Mouse (Mus musculus) hematopoietic stem cell, adult 5-6 weeks (primary cell): ENCODE results near the gene Cep89. TPM values are rescaled to one million over a fixed set of nuclear protein-coding genes. Genes with fewer than 3 reads are reported as not detected.

Experiments
- ATAC-seq, 2 experiments: fragments of 125-278 bp in 1 of 2; replicated peaks in 1 of 2; 2 replicates each; pipeline ENCODE4 v1.8.0; 2016 to 2017; ENCODE audit warnings: inconsistent platforms in 2 of 2, mild to moderate bottlenecking in 2 of 2, moderate number of reproducible peaks in 2 of 2, low read depth in 1 of 2, moderate TSS enrichment in 1 of 2; ENCODE audit not compliant: low FRiP score in 2 of 2, poor library complexity in 2 of 2, severe bottlenecking in 2 of 2, insufficient read depth in 1 of 2, low TSS enrichment in 1 of 2
- total RNA-seq: library from RNA; stranded (forward); fragments of 172-1452, 232-1000 nt; gene quantifications from 2 replicates; pipeline ENCODE4 v1.2.3, GENCODE M21; 2017

The Cep89 gene
- total RNA-seq, 1 experiment from 2014 or later, result 22.2 TPM

GRCm38 (mm10) chr7:35448867-35449266 lies 52.0 kb downstream of the Cep89 start:
- no peak for ATAC-seq

- ATAC-seq, result no peak
Observed at GRCm38 (mm10) chr7:35456091-35456814, 59.4 kb downstream of the Cep89 start.

- ATAC-seq, result no peak
Observed at GRCm38 (mm10) chr7:35460971-35461370, 64.1 kb downstream of the Cep89 start.

- ATAC-seq, result no peak
Observed at GRCm38 (mm10) chr7:35465027-35465426, 68.2 kb downstream of the Cep89 start.

- ATAC-seq, result no peak
Observed at GRCm38 (mm10) chr7:35467856-35468255, 71.0 kb downstream of the Cep89 start.

GRCm38 (mm10) chr7:35470794-35471193 lies 74.0 kb downstream of the Cep89 start:
- no peak for ATAC-seq

GRCm38 (mm10) chr7:35476457-35476856 lies 79.6 kb downstream of the Cep89 start:
- no peak for ATAC-seq

GRCm38 (mm10) chr7:35485126-35485525 lies 88.3 kb downstream of the Cep89 start:
- ATAC-seq, result no peak

GRCm38 (mm10) chr7:35486553-35486952 lies 89.7 kb downstream of the Cep89 start:
- ATAC-seq, result no peak

Other genes starting within 250 kb of the Cep89 start
- gene Slc7a10, start 210.7 kb upstream of the Cep89 start, total RNA-seq, result not detected in 2 replicates
- gene Lrp3, start 181.5 kb upstream of the Cep89 start, total RNA-seq, result not detected in 2 replicates
- 17.3 and 20.3 TPM in 2 replicates for gene Gpatch1, start 78.6 kb upstream of the Cep89 start, total RNA-seq
- gene Rhpn2, start 62.9 kb upstream of the Cep89 start, total RNA-seq, result not detected in 2 replicates
- 9.4 and 10.0 TPM in 2 replicates for gene Faap24, start 199 bp upstream of the Cep89 start, total RNA-seq
- gene Slc7a9, start 51.8 kb downstream of the Cep89 start, total RNA-seq, result not detected in 2 replicates
- not detected in 2 replicates for gene Tdrd12, start 140.7 kb downstream of the Cep89 start, total RNA-seq
- 49.6 and 52.3 TPM in 2 replicates for gene Nudt19, start 159.3 kb downstream of the Cep89 start, total RNA-seq
- 0.19 and 0.84 TPM in 2 replicates for gene Rgs9bp, start 188.5 kb downstream of the Cep89 start, total RNA-seq
- gene Ankrd27, start 189.2 kb downstream of the Cep89 start, total RNA-seq, result 37.3 and 42.2 TPM in 2 replicates